Mouse (Mus musculus) lung, adult 2 months (tissue): ENCODE data around the gene Glg1.

ENCODE experiments used
- CTCF ChIP-seq: fragments of 200-500 bp; IDR thresholded peaks from 2 replicates; pipeline ENCODE4 v1.5.1; 2011; ENCODE audit warnings: mild to moderate bottlenecking, low read length, control low read depth; ENCODE audit not compliant: insufficient read depth
- POLR2A ChIP-seq: fragments of 200-500 bp; IDR thresholded peaks from 2 replicates; pipeline ENCODE4 v1.6.1; 2011; ENCODE audit warnings: low read depth, mild to moderate bottlenecking, control low read depth, low read length, borderline replicate concordance; ENCODE audit errors: extremely low read depth

GRCm38 (mm10) chr8:111213406-111213805 is 45.6 kb downstream of the Glg1 start:
- TF ChIP-seq POLR2A, result no peak
- TF ChIP-seq CTCF, result no peak
